Mouse (Mus musculus): ENCODE measurements around the gene Ceacam19.
"Not testable (repeated sequence)": the region's sequence is repeated elsewhere in the genome, so short reads cannot be mapped to it uniquely, and the experiment has no call there.

Ceacam19 gene

GRCm38 (mm10) chr7:19887849-19888248 is at the start of gene Ceacam19:
Gene Ceacam19, minus strand, starts transcription at chr7:19887965.
- DNase-seq (ENCODE audit: low read depth, low spot score), result no peak

GRCm38 (mm10) chr7:19937229-19937821 is 49.6 kb upstream of the Ceacam19 start:
- DNase-seq (ENCODE audit: low read depth, low spot score), result no peak

GRCm38 (mm10) chr7:19935961-19936360 is 48.2 kb upstream of the Ceacam19 start:
- no peak for DNase-seq (ENCODE audit: low read depth, low spot score)

GRCm38 (mm10) chr7:19935171-19935751 is 47.5 kb upstream of the Ceacam19 start:
- no peak for DNase-seq (ENCODE audit: low read depth, low spot score)

GRCm38 (mm10) chr7:19932877-19933809 is 45.4 kb upstream of the Ceacam19 start:
- DNase-seq (ENCODE audit: low read depth, low spot score), result no peak

- no peak for DNase-seq (ENCODE audit: low read depth, low spot score)
Observed at GRCm38 (mm10) chr7:19932133-19932876, 44.5 kb upstream of the Ceacam19 start.

- DNase-seq (ENCODE audit: low read depth, low spot score), result not testable (repeated sequence)
Observed at GRCm38 (mm10) chr7:19930481-19930880, 42.7 kb upstream of the Ceacam19 start.

- DNase-seq (ENCODE audit: low read depth, low spot score), result no peak
Observed at GRCm38 (mm10) chr7:19928486-19928885, 40.7 kb upstream of the Ceacam19 start.

- no peak for DNase-seq (ENCODE audit: low read depth, low spot score)
Observed at GRCm38 (mm10) chr7:19926849-19927480, 39.2 kb upstream of the Ceacam19 start.

GRCm38 (mm10) chr7:19925376-19925775 is 37.6 kb upstream of the Ceacam19 start:
- DNase-seq (ENCODE audit: low read depth, low spot score), result no peak

GRCm38 (mm10) chr7:19923797-19924196 is 36.0 kb upstream of the Ceacam19 start:
- DNase-seq (ENCODE audit: low read depth, low spot score), result no peak

- no peak for DNase-seq (ENCODE audit: low read depth, low spot score)
Observed at GRCm38 (mm10) chr7:19923354-19923753, 35.6 kb upstream of the Ceacam19 start.

- DNase-seq (ENCODE audit: low read depth, low spot score), result peak; percentile 51
Observed at GRCm38 (mm10) chr7:19920506-19921261, 32.9 kb upstream of the Ceacam19 start, which contains the start of gene Pvr. Gene Pvr, minus strand, starts transcription at chr7:19921160.

- DNase-seq (ENCODE audit: low read depth, low spot score), result no peak
Observed at GRCm38 (mm10) chr7:19920166-19920505, 32.4 kb upstream of the Ceacam19 start.

GRCm38 (mm10) chr7:19914558-19914957 is 26.8 kb upstream of the Ceacam19 start:
- DNase-seq (ENCODE audit: low read depth, low spot score), result no peak

GRCm38 (mm10) chr7:19911695-19912524 is 24.1 kb upstream of the Ceacam19 start:
- DNase-seq (ENCODE audit: low read depth, low spot score), result no peak

- DNase-seq (ENCODE audit: low read depth, low spot score), result no peak
Observed at GRCm38 (mm10) chr7:19911292-19911658, 23.5 kb upstream of the Ceacam19 start.

GRCm38 (mm10) chr7:19910421-19911291 is 22.9 kb upstream of the Ceacam19 start:
- DNase-seq (ENCODE audit: low read depth, low spot score), result peak; percentile 42

GRCm38 (mm10) chr7:19889881-19890280 is 2.1 kb upstream of the Ceacam19 start:
- no peak for DNase-seq (ENCODE audit: low read depth, low spot score)
